Mouse (Mus musculus) ES-E14 (cell line): ENCODE measurements around the gene Pigs.

Experiments
- CHD2 ChIP-seq: IDR thresholded peaks from 2 replicates; pipeline ENCODE4 v1.6.1; 2014; ENCODE audit warnings: mild to moderate bottlenecking, low read depth, low read length, inconsistent platforms
- HCFC1 ChIP-seq: IDR thresholded peaks from 2 replicates; pipeline ENCODE4 v1.6.1; 2012; ENCODE audit warnings: low read length, inconsistent platforms, borderline replicate concordance; ENCODE audit not compliant: insufficient read depth
- MAFK ChIP-seq: IDR thresholded peaks from 2 replicates; pipeline ENCODE4 v1.6.1; 2014; ENCODE audit warnings: mild to moderate bottlenecking, low read depth, low read length, inconsistent platforms; ENCODE audit not compliant: insufficient read depth

DNA sequence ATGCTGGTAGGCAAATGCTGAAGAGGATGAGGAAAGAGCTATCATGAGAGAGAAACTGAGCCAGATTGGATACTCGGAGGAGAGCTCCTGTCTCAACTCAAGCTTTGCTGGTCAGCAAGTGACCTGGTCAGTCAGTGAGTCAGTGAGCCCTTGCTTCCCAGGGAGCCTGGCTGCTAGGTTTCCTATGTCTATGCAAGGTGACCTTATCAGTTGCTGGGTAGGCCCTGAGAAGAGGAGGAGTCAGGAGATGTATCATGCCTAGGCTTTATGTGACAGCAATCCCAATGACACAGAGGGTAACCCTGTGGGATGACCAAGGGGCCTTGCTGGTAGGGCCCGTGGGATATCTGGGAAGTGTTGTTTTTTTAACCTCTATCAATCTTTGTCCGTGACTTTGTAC lies 44.0 kb downstream of the Pigs start:
- TF ChIP-seq CHD2 = no peak
- TF ChIP-seq HCFC1 = no peak
- no peak for TF ChIP-seq MAFK
